Mouse (Mus musculus) intestine, embryonic 14.5 days (tissue): Measurements from ENCODE around the gene Ift172. TPM values are rescaled to one million over a fixed set of nuclear protein-coding genes. Genes with fewer than 3 reads are reported as not detected.

ENCODE experiments used
- ATAC-seq: fragments of 200-750 bp; cut with Nextera tagmentation; replicated peaks from 2 replicates; pipeline ENCODE4 v1.8.0; 2017; ENCODE audit warnings: low read depth, moderate number of reproducible peaks, moderate TSS enrichment, moderate library complexity; ENCODE audit not compliant: low FRiP score, low TSS enrichment
- DNase-seq: peaks from one replicate; pipeline ENCODE4 v3.0.0-alpha.2; 2018; ENCODE audit warnings: low spot score
- H3K27ac ChIP-seq: fragments of 300-500 bp; sonication (generic); 2 replicates; pipeline ENCODE4 v1.5.1; 2014; ENCODE audit warnings: low read depth, mild to moderate bottlenecking, control low read depth
- H3K27me3 ChIP-seq: fragments of 300-500 bp; sonication (generic); replicated peaks from 2 replicates; pipeline ENCODE4 v1.6.1; 2014; ENCODE audit warnings: low read length, control low read depth; ENCODE audit not compliant: control insufficient read depth, insufficient read depth
- H3K36me3 ChIP-seq: fragments of 300-500 bp; sonication (generic); 2 replicates; pipeline ENCODE4 v1.6.1; 2014; ENCODE audit warnings: low read length, control low read depth; ENCODE audit not compliant: control insufficient read depth, insufficient read depth
- H3K4me1 ChIP-seq: fragments of 300-500 bp; sonication (generic); replicated peaks from 2 replicates; pipeline ENCODE4 v1.6.1; 2014; ENCODE audit warnings: low read length, control low read depth, mixed read lengths; ENCODE audit not compliant: control insufficient read depth, insufficient read depth
- H3K4me2 ChIP-seq: fragments of 300-500 bp; sonication (generic); 2 replicates; pipeline ENCODE4 v1.6.1; 2014; ENCODE audit warnings: low read length
- H3K4me3 ChIP-seq: fragments of 300-500 bp; sonication (generic); 2 replicates; pipeline ENCODE4 v1.5.1; 2014; ENCODE audit warnings: low read depth, low read length, control low read depth, mixed read lengths
- H3K9ac ChIP-seq: fragments of 300-500 bp; sonication (generic); 2 replicates; pipeline ENCODE4 v1.6.1; 2014; ENCODE audit warnings: mild to moderate bottlenecking, low read length
- H3K9me3 ChIP-seq: fragments of 300-500 bp; sonication (generic); 2 replicates; pipeline ENCODE4 v1.6.1; 2016; ENCODE audit warnings: low read length, control low read depth; ENCODE audit not compliant: control insufficient read depth
- WGBS: fragments of 180-500 bp; shearing (Covaris S2); extraction: QIAGEN DNeasy Blood & Tissue Kit; methylation state at CpG from one replicate; pipeline ENCODE4 v1.1.7; 2014; 5-methylcytosine and 5-hydroxymethylcytosine counted together
- polyA plus RNA-seq: library from polyadenylated mRNA; unstranded; fragments of >200 nt; fragmentation: Nextera tagmentation; extraction: Ambion mirVana; gene quantifications from 2 replicates; pipeline ENCODE4 v1.2.1, GENCODE M21; 2014

Ift172 gene
- polyA plus RNA-seq, 1 experiment from 2014 or later = 30.6 TPM

DNA sequence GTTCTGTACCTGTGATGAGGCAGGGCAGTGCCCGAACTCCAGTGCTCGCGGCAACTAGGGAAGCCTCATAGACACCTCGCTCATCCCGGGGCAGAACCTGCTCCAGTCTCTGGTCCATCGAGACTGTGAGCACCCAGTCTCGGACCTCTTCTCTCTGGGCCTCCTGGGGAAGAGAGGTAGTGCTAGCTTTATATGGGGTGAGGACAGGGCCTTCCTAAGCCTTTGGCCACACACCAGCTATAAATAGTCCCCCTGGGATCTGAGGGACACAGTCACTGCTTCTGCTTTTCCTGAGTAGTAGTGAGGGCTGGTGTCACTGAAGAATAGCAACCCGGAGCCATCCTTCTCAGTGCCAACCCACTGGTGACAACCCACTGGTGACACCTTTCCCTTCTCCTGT lies 37.1 kb downstream of the Ift172 start:
- H3K9ac ChIP-seq = no peak overlapping the region
- 88% methylated on average over 8 of the region's 8 CpGs for WGBS
- H3K4me3 ChIP-seq = no peak overlapping the region
- H3K27ac ChIP-seq = peak overlapping the region; percentile 69
- no peaks in the 10 kb centered on the region for H3K9me3 ChIP-seq
- H3K4me1 ChIP-seq = peaks cover 14% of the 10 kb centered on the region
- DNase-seq = peak; percentile 50
- peaks cover 82% of the 10 kb centered on the region for H3K36me3 ChIP-seq
- no peaks in the 10 kb centered on the region for H3K27me3 ChIP-seq
- peak overlapping the region; percentile 42; the same call in 1 of the 2 replicates for H3K4me2 ChIP-seq
- ATAC-seq = no peak

DNA sequence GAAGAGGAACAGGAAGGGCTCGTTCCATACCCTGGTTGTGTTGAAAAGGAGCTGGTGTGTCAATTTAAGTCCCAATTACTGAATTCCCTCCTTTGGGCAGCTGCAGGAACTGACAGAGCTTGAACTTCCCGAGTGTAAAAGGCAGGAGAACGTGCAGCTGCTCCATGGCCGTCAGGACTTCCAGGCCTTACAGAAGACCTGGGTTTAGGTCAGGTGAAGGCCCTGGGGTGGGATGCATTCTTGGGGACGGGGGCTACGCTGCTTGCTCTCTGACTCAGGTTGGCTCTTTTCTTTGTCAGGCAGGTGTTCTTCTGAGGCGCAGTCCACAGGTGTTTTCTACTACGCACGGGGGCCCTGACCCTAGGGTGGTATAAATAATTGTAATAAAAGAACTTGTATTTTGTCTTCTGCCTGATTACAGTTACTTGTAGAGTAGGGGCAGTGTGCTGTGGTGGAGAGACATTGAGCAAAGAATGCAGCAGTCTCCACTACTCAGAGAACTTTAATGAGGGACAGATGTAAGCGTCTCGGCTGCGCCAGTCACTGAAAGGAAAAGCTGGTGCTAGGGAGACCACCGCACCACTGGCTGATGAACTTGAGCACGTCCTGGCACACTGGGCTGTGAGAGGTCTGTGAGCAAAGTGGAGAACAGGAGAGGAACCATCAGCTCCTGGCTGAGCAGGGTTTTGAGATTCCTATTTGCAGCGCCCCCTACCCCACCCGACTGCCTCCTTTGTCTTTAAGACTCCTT lies 37.9 kb downstream of the Ift172 start:
- DNase-seq (peak; percentile 50), ATAC-seq (no peak)
- 78% methylated on average over 16 of the region's 16 CpGs for WGBS
- peaks cover 84% of the 10 kb centered on the region for H3K36me3 ChIP-seq
- peak overlapping the region; percentile 39; the same call in 1 of the 2 replicates for H3K9ac ChIP-seq
- H3K4me3 ChIP-seq = peak overlapping the region; percentile 35
- H3K9me3 ChIP-seq = no peaks in the 10 kb centered on the region
- 0 out of 2 replicates have a peak overlapping the region, but pooled peaks have one; percentile 67 for H3K27ac ChIP-seq
- H3K4me2 ChIP-seq = peak overlapping the region; percentile 42
- no peaks in the 10 kb centered on the region for H3K27me3 ChIP-seq
- H3K4me1 ChIP-seq = peaks cover 14% of the 10 kb centered on the region

DNA sequence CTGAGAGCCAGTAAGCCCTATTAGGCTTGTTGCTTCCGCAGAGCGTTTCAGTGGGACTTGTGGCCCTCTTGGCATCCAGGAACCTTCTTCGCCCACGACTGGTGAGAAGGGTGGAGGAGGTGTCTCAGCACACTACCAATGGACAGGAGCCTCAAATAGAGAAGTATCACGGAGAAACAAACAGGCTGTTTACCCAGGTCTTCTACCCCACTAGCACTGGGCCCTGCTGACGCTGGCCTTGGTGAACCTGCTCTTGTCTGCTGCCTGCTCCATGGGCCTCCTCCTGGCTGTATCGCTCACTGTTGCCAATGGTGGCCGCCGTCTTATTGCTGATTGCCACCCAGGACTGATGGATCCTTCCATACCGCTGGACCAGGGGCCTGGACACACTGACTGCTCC lies 38.8 kb downstream of the Ift172 start:
- Histone ChIP-seq H3K27me3 (no peaks in the 10 kb centered on the region), H3K4me3 (peak overlapping the region; percentile 35), H3K27ac (peak overlapping the region; percentile 67), H3K9me3 (no peaks in the 10 kb centered on the region), H3K36me3 (peaks cover 84% of the 10 kb centered on the region), H3K4me2 (peak overlapping the region; percentile 42), H3K4me1 (peaks cover 14% of the 10 kb centered on the region), H3K9ac (peak overlapping the region; percentile 39)
- DNase-seq (no peak), ATAC-seq (no peak)
- 54% methylated on average over 10 of the region's 10 CpGs for WGBS

DNA sequence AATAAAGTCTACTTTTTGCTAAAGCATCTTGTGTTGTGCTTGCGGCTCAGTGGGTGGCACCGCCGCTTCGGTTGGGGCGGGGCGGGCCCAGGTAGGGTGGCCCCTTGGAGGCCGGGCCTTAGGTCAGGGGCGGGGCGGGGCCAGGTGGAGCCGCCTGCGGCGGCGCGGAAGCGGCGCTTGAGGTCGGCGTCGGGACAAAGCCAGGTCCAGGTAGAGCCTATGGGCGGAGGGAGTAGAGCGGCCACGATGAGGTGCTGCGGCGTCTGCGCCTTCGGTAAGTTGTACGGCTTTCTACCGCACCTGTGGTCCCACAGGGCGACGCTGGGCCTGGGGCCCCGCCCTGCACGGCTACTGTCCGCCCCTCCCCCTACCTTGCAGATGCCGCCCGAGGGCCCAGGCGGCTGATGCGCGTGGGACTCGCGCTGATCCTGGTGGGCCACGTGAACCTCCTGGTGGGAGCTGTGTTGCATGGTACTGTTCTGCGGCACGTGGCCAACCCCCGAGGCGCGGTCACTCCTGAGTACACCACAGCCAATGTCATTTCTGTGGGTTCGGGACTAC lies 39.3 kb downstream of the Ift172 start, which contains the start of gene Krtcap3:
Krtcap3 (plus strand) TSS at position 151 of the 561 bp plus-strand sequence.
- Histone ChIP-seq H3K27me3 (no peaks in the 10 kb centered on the region), H3K27ac (peak within 1 kb of the TSS; percentile 67), H3K36me3 (peaks cover 86% of the 10 kb centered on the region), H3K9ac (peak within 1 kb of the TSS; percentile 39), H3K4me3 (peak within 1 kb of the TSS; percentile 35), H3K9me3 (no peaks in the 10 kb centered on the region), H3K4me2 (peak within 1 kb of the TSS; percentile 42), H3K4me1 (peaks cover 14% of the 10 kb centered on the region)
- DNase-seq (peak; percentile 81), ATAC-seq (peak; percentile 89)
- WGBS = 13% methylated on average over 47 of the region's 47 CpGs

DNA sequence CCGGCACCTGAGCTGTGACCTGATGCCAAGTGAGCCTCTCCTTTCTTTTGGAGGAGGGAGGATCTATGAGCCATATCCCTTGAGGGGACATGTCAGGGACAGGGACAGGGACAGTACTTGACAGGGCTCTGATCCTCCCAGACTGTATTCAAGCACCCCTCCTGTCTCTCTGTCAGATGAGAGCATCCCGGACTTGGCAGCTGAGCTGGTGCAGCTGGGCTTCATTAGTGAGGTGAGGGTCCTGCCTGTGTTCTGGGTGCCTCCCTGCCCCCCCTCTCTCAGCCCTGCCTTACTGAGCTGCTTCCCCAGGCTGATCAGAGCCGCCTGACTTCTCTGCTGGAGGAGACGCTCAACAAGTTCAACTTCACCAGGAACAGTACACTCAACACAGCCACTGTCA lies 40.2 kb downstream of the Ift172 start:
- 57% methylated on average over 4 of the region's 4 CpGs for WGBS
- ATAC-seq = no peak
- no peak overlapping the region for H3K4me2 ChIP-seq
- H3K27me3 ChIP-seq = no peaks in the 10 kb centered on the region
- H3K4me3 ChIP-seq = no peak overlapping the region
- no peak overlapping the region for H3K9ac ChIP-seq
- no peaks in the 10 kb centered on the region for H3K9me3 ChIP-seq
- peaks cover 91% of the 10 kb centered on the region for H3K36me3 ChIP-seq
- peak; percentile 57 for DNase-seq
- peaks cover 14% of the 10 kb centered on the region for H3K4me1 ChIP-seq
- no peak overlapping the region for H3K27ac ChIP-seq

DNA sequence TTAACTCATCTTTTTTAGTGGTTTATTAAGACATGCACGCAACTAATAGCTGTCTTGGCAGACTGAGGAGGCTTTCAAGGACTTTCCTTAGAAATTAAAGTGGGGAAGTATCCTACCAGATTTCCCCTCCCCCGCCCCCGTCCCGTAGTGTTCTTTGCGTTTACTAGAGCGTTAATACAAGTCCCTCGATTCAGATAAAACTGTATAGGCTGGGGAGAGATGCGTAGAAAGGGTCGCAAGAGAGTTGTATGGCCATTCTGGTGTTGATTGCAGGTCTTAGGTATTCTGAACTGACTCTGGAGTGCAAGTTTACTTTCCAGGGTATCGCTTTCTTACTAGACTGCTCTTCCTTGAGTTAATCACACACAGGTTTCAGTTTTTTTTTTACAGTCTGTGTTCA lies 48.7 kb downstream of the Ift172 start:
- ATAC-seq (no peak), DNase-seq (no peak)
- Histone ChIP-seq H3K4me2 (peak overlapping the region; percentile 86), H3K4me1 (peaks cover 8% of the 10 kb centered on the region), H3K9ac (peak overlapping the region; percentile 97), H3K9me3 (no peaks in the 10 kb centered on the region), H3K27me3 (no peaks in the 10 kb centered on the region), H3K4me3 (peak overlapping the region; percentile 80), H3K36me3 (peaks cover 37% of the 10 kb centered on the region), H3K27ac (no peak overlapping the region; the same call in 1 of the 2 replicates)
- 25% methylated on average over 10 of the region's 10 CpGs for WGBS

DNA sequence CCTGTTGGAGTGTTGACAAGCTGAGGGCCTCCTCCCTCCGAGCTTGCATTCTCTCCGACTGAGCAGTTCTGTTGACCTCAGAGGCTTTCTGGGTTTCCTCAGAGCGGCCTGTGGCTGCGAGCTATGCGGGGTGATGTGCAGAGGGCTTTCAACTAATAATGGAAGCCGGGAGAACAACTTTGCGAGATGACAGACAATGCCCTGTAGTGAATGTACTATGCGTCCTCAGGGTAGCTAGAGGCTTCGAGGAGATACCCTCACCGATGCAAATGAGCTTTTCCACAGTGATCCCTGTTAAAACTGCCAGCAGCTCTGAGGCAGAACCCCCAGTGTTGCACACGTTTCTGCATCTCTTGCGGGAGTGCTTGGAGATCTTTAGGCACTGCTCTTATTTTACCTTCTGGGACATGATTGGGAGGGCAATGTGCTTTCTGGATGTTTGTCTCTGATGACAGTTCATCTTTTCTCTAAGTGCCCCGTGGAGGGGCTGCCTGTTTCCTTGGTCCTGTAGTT lies 49.3 kb downstream of the Ift172 start:
- WGBS = under 1% methylated on average over 13 of the region's 13 CpGs

DNA sequence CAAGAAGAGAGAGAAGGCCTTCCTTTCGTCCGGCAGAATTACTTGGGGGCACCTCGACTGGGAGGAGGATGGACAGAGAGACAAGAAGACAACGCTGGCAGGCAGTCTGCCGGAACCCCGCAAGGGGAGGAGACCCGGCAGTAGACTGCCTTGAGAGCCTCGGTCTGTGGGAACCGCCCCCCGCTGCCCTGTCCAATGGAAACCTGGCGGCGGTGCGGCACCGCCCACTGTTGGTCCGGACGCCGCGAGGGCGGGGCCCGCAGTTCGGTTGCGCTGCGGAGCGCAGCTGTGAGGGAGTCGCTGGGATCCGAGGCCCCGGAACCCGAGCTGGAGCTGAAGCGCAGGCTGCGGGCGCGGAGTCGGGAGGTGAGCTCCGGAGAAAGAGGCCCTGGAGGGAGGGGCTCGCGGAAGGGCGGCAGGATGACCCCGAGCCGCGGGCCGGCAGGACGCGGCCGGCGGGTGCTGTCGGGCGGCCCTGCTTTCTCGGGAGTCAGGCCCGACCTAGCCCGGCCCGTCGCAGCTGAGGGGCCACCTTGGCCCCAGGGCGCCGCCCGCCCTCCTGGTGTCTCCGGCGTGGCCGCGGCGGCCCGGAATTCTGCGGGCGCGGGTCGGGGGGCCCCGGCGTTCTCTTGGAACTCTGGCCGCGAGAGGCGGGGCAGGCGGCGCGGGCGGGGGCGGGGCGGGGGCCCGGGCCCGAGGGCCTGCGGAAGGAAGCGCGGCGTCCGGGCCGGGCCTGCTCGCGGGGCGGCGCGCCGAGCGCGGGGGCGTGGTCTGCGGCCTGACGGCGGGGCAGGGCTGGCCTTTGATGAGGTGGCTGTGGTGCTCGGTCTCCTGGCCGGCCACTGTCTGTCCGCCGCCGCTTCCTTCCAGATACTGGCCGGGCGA lies 50.0 kb downstream of the Ift172 start, which contains the start of the genes Nrbp1 and Gm9970:
Nrbp1 (plus strand) TSS at position 228 of the 885 bp plus-strand sequence.
Gm9970 (minus strand) TSS at position 596 of the 885 bp plus-strand sequence.
- peak within 1 kb of the TSS; percentile 96 for H3K27ac ChIP-seq
- H3K27me3 ChIP-seq = no peaks in the 10 kb centered on the region
- no peaks in the 10 kb centered on the region for H3K9me3 ChIP-seq
- peak; percentile 99 for ATAC-seq
- WGBS = under 1% methylated on average over 79 of the region's 103 CpGs
- H3K4me3 ChIP-seq = peak within 1 kb of the TSS; percentile 80
- peak within 1 kb of the TSS; percentile 86 for H3K4me2 ChIP-seq
- H3K36me3 ChIP-seq = peaks cover 23% of the 10 kb centered on the region
- peak within 1 kb of the TSS; percentile 97 for H3K9ac ChIP-seq
- DNase-seq = peak; percentile 92
- H3K4me1 ChIP-seq = peaks cover 8% of the 10 kb centered on the region

More for the DNA sequence above, 49.3 kb downstream of the Ift172 start:
- no peaks in the 10 kb centered on the region for H3K27me3 ChIP-seq
- peak overlapping the region; percentile 97 for H3K9ac ChIP-seq
- ATAC-seq (no peak), DNase-seq (no peak)
- no peaks in the 10 kb centered on the region for H3K9me3 ChIP-seq
- peak overlapping the region; percentile 86 for H3K4me2 ChIP-seq
- H3K4me3 ChIP-seq = peak overlapping the region; percentile 80
- peaks cover 30% of the 10 kb centered on the region for H3K36me3 ChIP-seq
- peaks cover 8% of the 10 kb centered on the region for H3K4me1 ChIP-seq
- peak overlapping the region; percentile 96 for H3K27ac ChIP-seq
